Mouse (Mus musculus) heart, postnatal 14 days (tissue): ENCODE results near the gene Usp3. TPM values are rescaled to one million over a fixed set of nuclear protein-coding genes. Genes with fewer than 3 reads are reported as not detected.

ENCODE experiments used
- DNase-seq, 2 experiments: peaks; one replicate each; pipeline ENCODE4 v3.0.0; 2021 to 2022
- intact Hi-C: fragments of 180-260 bp; cut with DNase I; formaldehyde crosslinking; loops from one replicate; pipeline ENCODE4 v1.15.1; 2025
- total RNA-seq, 2 experiments: library from RNA; stranded (reverse); gene quantifications; 2 replicates each; pipeline ENCODE4 v1.2.3; 2021

Usp3 gene
- total RNA-seq, 2 experiments from 2014 or later = 29.5 to 29.7 TPM

DNA sequence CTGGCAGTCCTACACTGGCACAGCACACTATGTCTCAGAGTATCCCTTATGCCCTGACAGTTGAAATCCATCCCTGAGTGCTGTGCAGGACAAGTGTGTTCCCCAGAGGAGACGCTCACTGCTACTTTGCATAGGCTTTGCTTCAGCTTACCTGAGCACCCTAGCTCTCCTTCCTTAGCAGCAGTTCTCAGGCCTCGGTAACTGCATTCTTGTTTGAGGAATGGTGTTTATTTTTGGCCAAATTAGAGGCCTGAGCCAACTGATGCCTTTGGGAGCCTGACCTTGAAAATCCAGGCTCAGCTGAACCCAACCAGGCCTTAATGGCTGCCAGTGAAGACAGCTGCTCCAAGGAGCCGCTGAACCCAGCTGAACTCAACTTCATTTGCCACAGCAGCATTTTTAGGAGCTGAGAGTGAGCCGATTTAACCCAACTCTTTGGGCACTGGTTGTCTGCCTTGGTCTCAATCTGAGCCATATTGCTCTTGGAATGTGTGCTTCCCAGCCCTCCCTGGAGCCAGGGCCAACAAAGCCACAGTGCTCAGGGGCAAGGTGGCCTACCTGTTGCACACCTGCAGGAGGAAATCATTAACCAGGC, 79.2 kb downstream of the Usp3 start:
- DNase-seq = peak in 1 of 2 experiments; percentile 43
- intact Hi-C loops = loop anchor here (2.0 to 10.0 kb wide), 4 partner anchors 79 to 311 kb away; partner anchors contain the start of gene Usp3

DNA sequence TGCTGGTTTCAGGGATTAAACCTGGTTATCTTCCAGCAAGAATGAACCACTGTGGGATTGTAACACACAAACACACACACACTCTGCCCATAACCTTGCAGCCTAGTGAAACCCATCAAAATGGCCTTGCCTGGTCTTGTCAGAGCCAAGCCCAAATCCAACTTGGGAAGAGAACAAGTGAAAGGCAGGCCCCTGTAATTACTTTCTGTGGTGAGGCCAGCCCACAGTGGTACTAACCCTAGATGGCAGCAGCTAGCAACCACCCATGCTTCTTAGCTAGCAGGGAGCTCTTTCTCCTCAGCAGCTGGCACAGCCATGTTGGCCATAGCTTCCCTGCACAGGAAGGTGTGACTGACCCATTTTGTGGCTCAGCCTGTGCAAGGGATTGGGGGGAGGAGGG, 79.8 kb downstream of the Usp3 start:
- DNase-seq = peak in 1 of 2 experiments; percentile 39
- intact Hi-C loops = loop anchor here (5.0 to 10.0 kb wide), 3 partner anchors 99 to 312 kb away; no protein-coding TSS in a partner anchor

DNA sequence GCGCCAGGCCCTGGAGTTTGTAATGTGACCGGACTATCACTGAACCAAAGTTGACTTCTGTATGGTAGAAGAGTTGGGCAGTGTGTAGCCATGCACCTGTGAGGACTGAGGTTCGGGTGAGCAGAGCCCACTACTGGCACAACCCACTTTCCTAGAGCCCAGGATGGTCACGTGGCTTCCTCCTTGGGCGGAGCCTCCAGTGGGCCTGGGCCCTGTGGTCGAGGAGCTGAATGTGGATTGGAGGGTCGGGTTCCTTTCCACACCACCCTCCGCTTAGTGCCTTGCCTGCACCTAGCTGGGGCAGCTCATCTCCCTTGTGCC, 80.6 kb downstream of the Usp3 start:
- DNase-seq = peak; percentile 75 to 86
- intact Hi-C loops = loop anchor here (5.0 to 10.0 kb wide), 3 partner anchors 100 to 312 kb away; no protein-coding TSS in a partner anchor

DNA sequence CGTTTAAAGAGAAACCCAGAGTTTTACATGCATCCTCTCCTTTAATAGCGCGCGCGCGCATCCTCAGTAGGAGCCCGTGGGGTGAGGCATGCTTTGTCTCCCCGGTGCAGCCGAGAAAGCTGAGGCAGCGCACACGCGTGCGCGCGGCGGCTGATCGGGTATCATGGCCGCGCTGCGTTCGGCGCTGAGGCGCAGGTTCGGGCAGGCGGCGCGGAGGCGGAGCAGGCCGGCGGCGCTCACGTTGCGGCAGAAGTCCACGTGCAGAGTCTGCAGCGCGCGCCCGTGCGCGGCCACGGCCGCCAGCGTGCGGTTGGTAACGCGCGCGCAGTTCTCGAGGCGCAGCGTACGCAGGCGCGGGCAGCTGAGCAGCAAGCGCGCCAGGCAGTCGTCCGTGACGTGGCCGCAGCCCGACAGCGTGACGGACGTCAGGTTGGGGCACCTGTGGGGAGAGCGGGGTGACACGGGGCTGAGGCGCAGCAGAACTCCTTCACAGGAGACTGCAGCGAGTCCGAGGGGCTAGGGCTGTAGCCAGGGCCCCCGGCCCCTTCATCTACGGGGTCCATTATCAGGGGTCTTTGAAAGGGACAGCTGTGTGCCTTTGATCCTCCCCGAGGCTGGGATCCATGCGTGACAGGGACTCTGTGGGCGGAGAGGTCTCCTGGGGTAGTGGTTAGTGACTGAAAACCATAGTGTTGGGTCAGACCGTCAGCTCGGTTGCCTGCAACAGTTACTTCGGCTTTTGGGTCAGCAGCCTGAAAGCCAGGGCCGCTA, 81.2 kb downstream of the Usp3 start:
- DNase-seq = peak; percentile 94 to 95
- intact Hi-C loops = loop anchor here (5.0 to 10.0 kb wide), 3 partner anchors 101 to 313 kb away; no protein-coding TSS in a partner anchor

DNA sequence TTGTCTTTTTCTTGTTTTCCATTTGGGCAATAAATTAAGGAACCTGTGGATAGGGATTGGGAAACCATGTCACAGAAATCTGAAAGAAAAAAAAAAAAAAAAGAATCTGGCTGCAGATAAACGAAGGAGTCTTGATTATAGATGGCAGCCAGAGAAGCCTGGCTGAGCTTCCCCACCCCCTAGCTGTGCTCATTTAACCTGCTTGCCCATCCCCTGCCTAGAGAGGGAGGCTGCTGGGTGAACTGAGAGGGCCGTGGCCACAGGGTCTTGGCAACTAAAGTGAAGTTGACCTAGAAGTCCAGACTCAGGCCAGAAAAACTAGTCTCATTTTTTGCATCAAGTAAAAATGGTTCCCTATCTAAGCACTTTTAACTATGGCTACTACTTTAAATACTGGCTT, 82.0 kb downstream of the Usp3 start:
- DNase-seq = no peak
- intact Hi-C loops = loop anchor here (5.0 to 10.0 kb wide), 3 partner anchors 101 to 314 kb away; no protein-coding TSS in a partner anchor

DNA sequence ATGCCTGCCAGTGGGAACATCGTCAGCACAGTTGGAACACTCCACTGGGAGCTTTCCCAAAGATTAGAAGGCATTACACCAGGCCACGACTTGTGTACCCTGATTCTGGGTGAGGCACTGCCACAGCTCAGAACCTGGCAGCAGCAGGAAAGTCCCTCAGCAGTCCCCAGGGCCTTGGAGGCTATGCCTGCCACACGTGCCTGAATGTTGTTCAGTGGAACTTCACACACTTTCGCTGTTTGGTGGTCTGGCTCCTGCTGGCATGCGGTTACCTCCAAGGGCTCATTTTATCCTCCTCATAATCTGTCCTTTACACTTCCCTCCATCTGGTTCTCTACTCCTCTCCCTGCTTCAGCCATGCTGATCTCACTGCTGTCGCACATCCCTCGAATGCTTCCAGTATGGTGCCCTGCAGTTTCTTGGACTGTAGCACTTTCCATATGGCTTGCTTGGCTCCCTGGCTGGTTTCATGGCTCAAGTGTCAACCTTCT, 82.5 kb downstream of the Usp3 start:
- intact Hi-C loops = loop anchor here (5.0 to 10.0 kb wide), 3 partner anchors 102 to 314 kb away; no protein-coding TSS in a partner anchor
- peak; percentile 25 to 45 for DNase-seq

DNA sequence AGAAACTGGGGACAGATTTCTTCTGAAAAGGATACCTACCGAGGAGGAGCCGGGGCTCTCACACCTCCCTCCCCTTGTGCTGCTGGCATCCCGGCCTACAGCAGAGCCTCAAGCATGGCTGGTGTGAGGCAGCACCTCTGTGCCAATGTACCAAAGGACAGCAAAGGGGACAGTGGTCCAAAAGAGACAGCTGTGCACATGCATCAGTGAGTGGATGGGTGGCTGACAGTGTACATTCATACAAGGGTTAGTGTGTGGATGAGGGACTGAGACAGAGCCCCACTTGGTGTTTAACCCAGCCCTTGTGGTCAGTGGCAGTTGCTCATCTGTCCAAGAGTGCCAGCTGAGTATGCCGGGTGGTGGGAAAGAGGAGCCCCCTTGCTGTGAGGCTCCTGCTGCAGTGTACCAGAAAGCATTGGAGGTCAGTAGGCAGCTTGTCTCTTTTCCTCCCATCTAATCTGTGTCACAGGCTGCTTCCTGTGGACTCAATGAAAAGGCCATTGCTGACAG, 84.0 kb downstream of the Usp3 start:
- DNase-seq = no peak
- intact Hi-C loops = no loop called here

DNA sequence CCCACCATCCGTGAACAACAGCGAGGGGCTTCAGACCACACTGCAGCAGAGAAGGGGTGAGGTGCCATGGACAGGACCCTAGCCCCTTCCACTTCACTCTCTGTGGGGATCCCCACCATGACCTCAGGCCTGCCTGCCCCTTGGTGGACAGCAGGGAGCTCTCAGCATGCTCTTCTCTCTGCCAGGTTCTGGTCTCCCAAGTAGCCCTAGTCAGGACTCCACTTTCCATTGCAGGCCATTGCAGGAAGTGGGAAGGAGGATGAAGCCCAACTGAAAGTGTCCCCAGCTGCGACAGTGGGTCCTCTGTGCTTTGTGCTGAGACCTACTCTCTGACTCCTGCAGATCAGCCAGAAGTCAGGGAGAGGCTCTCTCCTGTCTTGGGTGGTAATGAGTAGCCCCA, 85.3 kb downstream of the Usp3 start:
- intact Hi-C loops = no loop called here
- DNase-seq = no peak

DNA sequence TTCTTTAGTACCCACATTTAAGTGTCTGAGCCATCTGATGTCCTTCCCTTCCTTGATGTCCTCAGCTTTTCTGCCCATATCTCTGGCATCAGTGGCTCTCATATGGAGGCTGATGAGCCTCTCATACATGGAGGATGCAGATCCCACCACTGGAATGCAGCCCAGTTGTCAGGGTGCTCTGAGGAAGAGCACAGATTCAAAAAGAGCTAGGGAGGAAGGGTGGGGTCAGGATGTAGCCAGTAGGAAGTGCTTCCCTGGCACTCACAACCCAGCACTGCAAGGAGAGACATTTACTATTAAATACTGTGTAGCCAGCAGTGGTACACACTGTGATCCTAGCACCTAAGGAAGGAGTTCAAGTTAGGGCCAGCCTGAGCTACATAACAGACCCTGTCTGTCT, 86.5 kb downstream of the Usp3 start:
- intact Hi-C loops = no loop called here
- no peak for DNase-seq

DNA sequence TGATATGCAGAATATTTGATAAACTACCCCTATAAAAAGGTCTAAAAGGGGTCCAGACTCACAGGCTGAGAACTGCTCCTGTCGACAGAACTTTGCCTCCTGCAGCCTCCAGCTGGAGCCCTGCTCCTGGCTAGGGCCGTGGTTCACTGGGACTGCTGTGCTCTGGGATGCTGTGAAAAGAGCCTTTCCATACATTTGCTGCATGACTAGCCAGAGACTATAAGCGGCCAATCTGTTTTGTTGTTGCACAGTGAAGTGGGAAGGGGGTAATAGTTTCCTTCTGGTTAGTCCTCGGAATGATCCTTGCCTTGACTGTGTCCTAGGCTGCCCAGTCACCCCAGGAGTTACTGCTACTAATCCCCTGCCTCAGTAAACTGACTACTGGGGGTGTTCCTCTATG, 86.9 kb downstream of the Usp3 start:
- no peak for DNase-seq
- intact Hi-C loops = no loop called here

DNA sequence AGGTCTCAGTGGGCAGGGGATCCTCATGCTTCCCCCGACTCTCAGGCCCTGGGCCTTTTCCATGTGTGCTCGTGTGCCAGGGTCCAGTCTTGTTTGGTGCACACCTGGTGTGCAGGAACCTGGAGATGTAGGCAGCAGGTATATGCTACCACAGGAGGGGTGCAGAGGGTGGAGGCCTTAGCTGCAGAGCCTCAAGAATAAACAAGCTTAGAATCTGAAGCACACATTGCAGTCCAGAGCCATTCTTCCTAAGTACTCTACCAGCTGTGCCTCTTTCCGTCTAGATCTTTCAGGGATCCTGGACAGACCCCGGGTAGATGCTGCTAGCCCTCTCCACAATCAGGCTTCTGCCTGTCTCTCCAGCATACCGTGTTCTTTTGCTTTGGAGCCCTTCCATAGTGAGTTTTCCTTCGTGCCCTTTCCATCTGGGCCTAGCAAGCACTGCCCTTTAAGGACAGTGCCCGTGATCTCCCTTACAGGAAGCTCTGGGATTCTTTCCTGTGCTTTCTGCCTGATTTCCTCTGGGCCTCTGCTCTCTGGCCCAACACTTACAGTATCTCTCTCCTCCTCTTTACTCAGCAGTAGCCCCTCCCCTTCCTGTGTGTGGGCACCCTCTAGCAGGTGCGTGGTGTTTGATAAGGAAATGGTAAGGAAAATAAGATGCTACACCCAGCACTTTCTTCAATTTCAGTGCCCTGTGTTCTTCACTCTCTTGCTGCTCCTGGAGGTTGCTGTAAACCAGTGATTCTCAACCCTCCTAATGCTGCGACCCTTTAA, 87.6 kb downstream of the Usp3 start:
- intact Hi-C loops = no loop called here
- no peak for DNase-seq

DNA sequence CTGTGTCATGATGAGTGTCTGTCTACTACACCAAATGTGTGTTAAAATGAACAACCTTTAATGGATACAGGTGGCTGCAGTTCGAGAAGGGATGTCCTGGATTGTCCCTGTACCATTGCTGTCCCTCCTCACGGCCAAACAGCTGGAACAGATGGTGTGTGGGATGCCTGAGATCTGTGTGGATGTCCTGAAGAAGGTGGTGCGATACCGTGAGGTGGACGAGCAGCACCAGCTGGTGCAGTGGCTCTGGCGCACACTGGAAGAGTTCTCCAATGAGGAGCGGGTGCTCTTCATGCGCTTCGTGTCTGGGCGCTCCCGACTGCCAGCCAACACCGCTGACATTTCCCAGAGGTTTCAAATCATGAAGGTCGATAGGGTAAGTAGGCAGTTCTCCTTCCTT, 88.4 kb downstream of the Usp3 start:
- intact Hi-C loops = no loop called here
- DNase-seq = no peak

DNA sequence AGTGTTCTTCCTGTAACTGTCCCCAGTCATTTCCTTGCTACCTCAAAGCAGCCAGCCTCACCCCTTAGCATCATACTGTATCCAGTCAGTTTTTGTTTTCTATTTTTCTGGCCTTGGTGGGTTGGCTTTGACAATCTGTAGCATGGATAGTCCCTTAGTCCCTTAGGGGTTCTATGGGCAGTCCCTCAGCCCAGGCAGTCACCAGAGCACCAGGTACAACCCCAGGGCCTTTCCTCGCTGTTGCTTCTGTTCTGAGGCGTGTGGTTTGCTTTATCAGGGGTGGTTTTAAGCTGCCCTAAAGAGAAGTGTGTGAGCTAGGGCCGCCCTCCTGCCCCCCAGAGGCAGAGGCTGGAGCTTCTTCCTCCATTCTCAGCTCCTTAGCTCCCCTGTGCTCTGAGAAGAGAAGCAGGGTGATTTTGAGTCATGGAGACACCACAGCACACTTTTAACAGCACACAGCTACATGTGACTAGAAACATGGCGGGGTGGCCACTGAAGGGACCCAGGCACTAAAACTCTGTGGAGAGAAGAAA, 89.0 kb downstream of the Usp3 start:
- DNase-seq = no peak
- intact Hi-C loops = no loop called here

DNA sequence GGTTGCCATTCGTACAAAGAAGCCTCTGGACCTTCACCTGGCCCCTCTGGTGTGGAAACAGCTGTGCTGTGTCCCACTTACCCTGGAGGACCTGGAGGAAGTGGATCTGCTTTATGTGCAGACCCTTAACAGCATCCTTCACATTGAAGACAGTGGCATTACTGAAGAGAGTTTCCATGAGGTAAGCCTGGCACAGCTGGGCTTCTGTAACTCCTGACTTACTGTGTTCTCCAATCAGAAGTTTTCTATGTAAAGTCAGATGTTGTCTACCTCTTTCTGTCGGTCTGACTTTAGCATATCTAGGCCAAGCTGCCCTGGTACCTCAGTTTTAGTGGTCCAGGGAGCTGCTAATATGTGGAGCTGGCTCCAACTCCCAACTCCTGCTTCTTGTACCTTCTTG, 91.7 kb downstream of the Usp3 start:
- intact Hi-C loops = no loop called here
- no peak for DNase-seq

DNA sequence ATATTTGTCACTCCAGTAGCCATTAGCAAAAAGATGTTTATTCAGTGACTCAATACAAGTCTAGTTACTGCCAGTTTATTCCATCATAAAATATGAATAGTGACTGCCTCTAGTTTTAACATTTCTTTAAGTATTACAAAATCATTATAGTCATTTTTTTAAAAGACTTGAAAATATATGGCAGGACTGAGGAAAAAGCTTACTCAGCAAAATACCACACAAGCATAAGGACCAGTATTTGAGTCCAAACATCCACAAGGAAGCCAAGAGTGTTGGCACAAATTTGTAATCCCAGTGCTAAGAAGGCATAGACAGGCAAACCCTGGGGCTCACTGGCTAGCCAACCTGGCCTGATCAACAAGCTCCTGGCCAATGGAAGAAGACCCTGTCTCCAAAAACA, 99.0 kb downstream of the Usp3 start:
- intact Hi-C loops = no loop called here

DNA sequence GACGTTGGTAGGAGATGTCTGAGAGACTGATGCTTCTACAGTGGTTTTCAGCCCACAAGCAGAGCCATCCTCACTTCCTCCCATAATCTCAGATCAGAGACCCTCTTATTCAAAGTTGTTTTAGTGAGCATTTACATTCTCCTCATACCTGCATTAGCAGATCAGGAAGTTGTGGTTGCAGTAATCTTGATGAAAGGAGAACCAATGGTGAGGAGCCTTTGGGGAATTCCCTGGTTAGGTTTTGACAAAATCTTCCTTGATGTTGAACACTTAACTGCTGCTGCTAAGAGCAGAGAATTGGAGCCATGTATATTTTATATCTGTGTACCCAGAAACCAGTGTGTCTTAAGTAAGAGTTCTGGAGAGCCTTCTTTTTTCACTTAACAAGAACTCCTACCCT, 100.6 kb downstream of the Usp3 start:
- intact Hi-C loops = no loop called here
- DNase-seq = no peak

More for the DNA sequence above, 99.0 kb downstream of the Usp3 start:
- no peak for DNase-seq

DNA sequence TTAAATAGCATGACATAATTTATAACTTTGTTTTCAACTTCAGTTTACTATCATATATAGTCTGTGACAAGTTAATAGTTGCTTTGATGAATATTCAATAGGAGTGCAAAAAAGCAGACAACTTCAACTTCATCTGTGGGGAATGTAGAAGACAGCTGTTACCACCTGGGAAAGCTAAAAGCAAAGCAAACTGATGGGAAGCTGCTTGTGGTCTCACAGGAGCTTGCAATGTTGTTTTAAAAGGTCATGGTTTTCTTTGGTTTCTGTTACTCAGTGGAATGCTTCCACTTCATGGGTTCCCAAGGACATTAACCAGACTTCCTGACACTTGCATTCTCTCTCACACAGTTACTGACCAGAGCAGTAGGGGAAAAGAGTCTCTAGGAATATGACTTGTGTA, 104.2 kb downstream of the Usp3 start:
- intact Hi-C loops = no loop called here
- DNase-seq = no peak

DNA sequence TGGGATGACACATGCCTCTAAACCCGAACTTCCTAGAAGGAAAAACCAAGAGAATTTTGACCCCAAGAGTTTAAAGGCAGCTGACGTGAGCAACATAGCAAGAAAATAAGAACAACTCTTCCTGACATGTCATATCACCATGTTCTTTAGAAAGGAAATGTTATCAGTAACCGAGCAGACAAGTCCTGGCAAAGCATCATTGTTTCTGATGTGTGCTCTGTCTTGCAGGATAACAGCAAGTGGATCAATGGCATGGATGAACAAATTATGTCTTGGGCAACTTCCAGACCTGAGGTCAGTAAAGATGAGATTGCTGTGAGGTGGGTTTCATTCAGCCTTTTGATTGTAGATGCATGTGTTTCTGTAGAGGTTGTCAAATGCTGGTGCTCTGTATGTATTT, 109.5 kb downstream of the Usp3 start:
- intact Hi-C loops = no loop called here
- DNase-seq = no peak

DNA sequence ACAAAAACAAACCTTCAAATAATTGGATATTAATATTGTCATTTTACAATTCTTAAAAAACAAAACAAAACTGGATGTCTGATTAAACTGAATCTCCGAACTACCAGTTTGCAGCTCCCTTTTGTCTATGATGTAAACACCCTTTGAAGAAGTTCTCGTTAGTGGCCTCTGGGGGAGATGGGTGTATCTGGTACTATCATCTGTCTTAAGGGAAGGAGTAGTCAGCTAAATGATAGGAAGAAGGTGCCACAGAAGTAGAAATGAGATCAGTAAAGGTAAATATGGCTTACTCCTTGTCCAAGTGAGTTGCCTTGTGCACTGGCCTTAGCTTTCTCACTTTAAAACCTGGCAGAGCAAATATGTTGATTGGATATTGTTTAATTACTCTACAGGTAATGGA, 115.2 kb downstream of the Usp3 start:
- no peak for DNase-seq
- intact Hi-C loops = loop anchor here (5.0 kb wide), 1 partner anchor 35 kb away; no protein-coding TSS in a partner anchor

DNA sequence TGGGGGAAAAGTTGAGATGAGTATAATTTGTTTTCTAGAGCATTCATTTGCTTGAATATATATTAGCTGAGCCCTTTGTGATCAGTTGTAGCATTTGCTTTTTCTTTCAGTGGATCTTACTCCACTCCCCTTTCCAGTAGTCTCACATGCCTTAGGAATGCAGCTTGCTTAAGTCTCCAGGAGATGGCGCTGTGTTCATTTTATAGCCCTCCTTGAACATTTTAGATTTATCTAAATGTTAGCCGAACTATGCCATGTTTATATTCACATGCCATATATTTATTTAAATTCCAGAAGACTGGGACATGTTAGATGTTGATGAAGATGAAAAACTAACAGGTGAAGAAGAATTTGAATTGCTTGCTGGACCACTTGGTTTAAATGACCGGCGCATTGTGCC, 127.9 kb downstream of the Usp3 start:
- peak in 1 of 2 experiments; percentile 33 for DNase-seq
- intact Hi-C loops = loop anchor here (5.0 kb wide), 2 partner anchors 322 to 362 kb away; no protein-coding TSS in a partner anchor
